Mouse (Mus musculus) G1E (cell line): Measurements from ENCODE around the gene Iqschfp.

Source experiments
- CTCF ChIP-seq: IDR thresholded peaks from 2 replicates; pipeline ENCODE4 v1.5.1; 2012; ENCODE audit warnings: low read depth, low read length, inconsistent platforms, mixed read lengths
- GATA1 ChIP-seq: IDR thresholded peaks from 2 replicates; pipeline ENCODE4 v1.6.1; 2012; ENCODE audit warnings: borderline replicate concordance, low read length, inconsistent platforms, mixed read lengths
- GATA2 ChIP-seq: IDR thresholded peaks from 2 replicates; pipeline ENCODE4 v1.6.1; 2012; ENCODE audit warnings: low read depth, low read length, inconsistent platforms, borderline replicate concordance
- POLR2AphosphoS5 ChIP-seq: IDR thresholded peaks from 2 replicates; pipeline ENCODE4 v1.6.1; 2012; ENCODE audit warnings: low read depth, low read length, inconsistent platforms; ENCODE audit not compliant: insufficient replicate concordance

- TF ChIP-seq CTCF (no peak), GATA1 (no peak), GATA2 (no peak), POLR2AphosphoS5 (no peak)
Measured at GRCm38 (mm10) chr3:68356516-68356915, 464.5 kb downstream of the Iqschfp start.
